Mouse (Mus musculus) small intestine, adult 2 months (tissue): Measurements from ENCODE around the gene Shc4.

ENCODE experiments used
- CTCF ChIP-seq: fragments of 200-500 bp; IDR thresholded peaks from 2 replicates; pipeline ENCODE4 v1.5.1; 2012; ENCODE audit warnings: low read depth, mild to moderate bottlenecking, control low read depth, inconsistent platforms, low read length, moderate library complexity, mixed read lengths; ENCODE audit not compliant: insufficient replicate concordance, insufficient read length; ENCODE audit errors: extremely low read depth
- POLR2A ChIP-seq: fragments of 200-500 bp; IDR thresholded peaks from 2 replicates; pipeline ENCODE4 v1.6.1; 2012; ENCODE audit warnings: low read depth, mild to moderate bottlenecking, control low read depth, inconsistent platforms, low read length, moderate library complexity

- TF ChIP-seq CTCF (no peak), POLR2A (no peak)
These were observed 7.3 kb downstream of the Shc4 start for GRCm38 (mm10) chr2:125716599-125716998.
